Mouse (Mus musculus) kidney, embryonic 16.5 days (tissue): Measurements from ENCODE around the gene Akr1b3. TPM values are rescaled to one million over a fixed set of nuclear protein-coding genes. Genes with fewer than 3 reads are reported as not detected.

Source experiments
- ATAC-seq: fragments of 200-750 bp; cut with Nextera tagmentation; 2 replicates; pipeline ENCODE4 v1.8.0; 2017; ENCODE audit warnings: moderate TSS enrichment; ENCODE audit not compliant: low FRiP score, low TSS enrichment
- H3K27ac ChIP-seq: fragments of 300-500 bp; sonication (generic); 2 replicates; pipeline ENCODE4 v1.5.1; 2014; ENCODE audit warnings: low read length
- H3K27me3 ChIP-seq: fragments of 300-500 bp; sonication (generic); 2 replicates; pipeline ENCODE4 v1.6.1; 2014; ENCODE audit warnings: low read length, control low read depth, mixed read lengths; ENCODE audit not compliant: insufficient read depth
- H3K36me3 ChIP-seq: fragments of 300-500 bp; sonication (generic); 2 replicates; pipeline ENCODE4 v1.6.1; 2014; ENCODE audit warnings: low read length, control low read depth, mixed read lengths; ENCODE audit not compliant: insufficient read depth
- H3K4me1 ChIP-seq: fragments of 300-500 bp; sonication (generic); 2 replicates; pipeline ENCODE4 v1.6.1; 2014; ENCODE audit warnings: low read length, control low read depth, mixed read lengths; ENCODE audit not compliant: insufficient read depth
- H3K4me2 ChIP-seq: fragments of 300-500 bp; sonication (generic); replicated peaks from 2 replicates; pipeline ENCODE4 v1.6.1; 2014; ENCODE audit warnings: low read depth, low read length
- H3K4me3 ChIP-seq: fragments of 300-500 bp; sonication (generic); 2 replicates; pipeline ENCODE4 v1.5.1; 2014; ENCODE audit warnings: mild to moderate bottlenecking, low read length
- H3K9ac ChIP-seq: fragments of 300-500 bp; sonication (generic); replicated peaks from 2 replicates; pipeline ENCODE4 v1.6.1; 2014; ENCODE audit warnings: low read length
- H3K9me3 ChIP-seq: fragments of 300-500 bp; sonication (generic); 2 replicates; pipeline ENCODE4 v1.6.1; 2016; ENCODE audit warnings: low read length, control low read depth
- WGBS: fragments of 180-500 bp; shearing (Covaris S2); extraction: QIAGEN DNeasy Blood & Tissue Kit; methylation state at CpG from one replicate; pipeline ENCODE4 v1.1.7; 2014; 5-methylcytosine and 5-hydroxymethylcytosine counted together
- polyA plus RNA-seq: library from polyadenylated mRNA; unstranded; fragments of >200 nt; fragmentation: Nextera tagmentation; extraction: Ambion mirVana; gene quantifications from 2 replicates; pipeline ENCODE4 v1.2.1, GENCODE M21; 2015

Gene Akr1b3
- polyA plus RNA-seq, 1 experiment from 2014 or later = 200 TPM

- no peaks in the 10 kb centered on the region for H3K9me3 ChIP-seq
- no peak overlapping the region for H3K4me3 ChIP-seq
- 25% methylated on average over 9 of the region's 9 CpGs for WGBS
- ATAC-seq = no peak
- no peaks in the 10 kb centered on the region for H3K36me3 ChIP-seq
- H3K27ac ChIP-seq = no peak overlapping the region
- H3K4me2 ChIP-seq = no peak overlapping the region
- H3K27me3 ChIP-seq = no peaks in the 10 kb centered on the region
- no peaks in the 10 kb centered on the region for H3K4me1 ChIP-seq
- H3K9ac ChIP-seq = no peak overlapping the region
These were observed 39.6 kb downstream of the Akr1b3 start for GRCm38 (mm10) chr6:34277665-34278064.

GRCm38 (mm10) chr6:34274346-34274745, 42.9 kb downstream of the Akr1b3 start:
- H3K4me1 ChIP-seq = no peaks in the 10 kb centered on the region
- H3K4me3 ChIP-seq = no peak overlapping the region
- 96% methylated on average over 2 of the region's 2 CpGs for WGBS
- no peaks in the 10 kb centered on the region for H3K9me3 ChIP-seq
- H3K36me3 ChIP-seq = no peaks in the 10 kb centered on the region
- H3K27me3 ChIP-seq = no peaks in the 10 kb centered on the region
- H3K27ac ChIP-seq = no peak overlapping the region
- no peak overlapping the region for H3K4me2 ChIP-seq
- no peak overlapping the region for H3K9ac ChIP-seq
- no peak for ATAC-seq

- 70% methylated on average over 2 of the region's 2 CpGs for WGBS
- Histone ChIP-seq H3K4me3 (no peak overlapping the region), H3K4me1 (no peaks in the 10 kb centered on the region), H3K9ac (no peak overlapping the region), H3K27me3 (no peaks in the 10 kb centered on the region), H3K36me3 (no peaks in the 10 kb centered on the region), H3K27ac (no peak overlapping the region), H3K4me2 (no peak overlapping the region), H3K9me3 (no peaks in the 10 kb centered on the region)
- no peak for ATAC-seq
These were observed 44.2 kb downstream of the Akr1b3 start for GRCm38 (mm10) chr6:34273073-34273472.

- Histone ChIP-seq H3K27ac (no peak overlapping the region), H3K4me1 (no peaks in the 10 kb centered on the region), H3K9me3 (no peaks in the 10 kb centered on the region), H3K9ac (no peak overlapping the region), H3K27me3 (no peaks in the 10 kb centered on the region), H3K36me3 (no peaks in the 10 kb centered on the region), H3K4me3 (no peak overlapping the region), H3K4me2 (no peak overlapping the region)
- ATAC-seq = no peak
- 85% methylated on average over 5 of the region's 5 CpGs for WGBS
These were observed 44.8 kb downstream of the Akr1b3 start for GRCm38 (mm10) chr6:34272462-34272861.

- Histone ChIP-seq H3K9me3 (no peaks in the 10 kb centered on the region), H3K9ac (no peak overlapping the region), H3K27ac (no peak overlapping the region), H3K4me2 (no peak overlapping the region), H3K36me3 (no peaks in the 10 kb centered on the region), H3K27me3 (no peaks in the 10 kb centered on the region), H3K4me3 (no peak overlapping the region), H3K4me1 (no peaks in the 10 kb centered on the region)
- no peak for ATAC-seq
- WGBS = 81% methylated on average over 6 of the region's 6 CpGs
These were observed 46.6 kb downstream of the Akr1b3 start for GRCm38 (mm10) chr6:34270717-34271116.

GRCm38 (mm10) chr6:34258546-34258945, 58.7 kb downstream of the Akr1b3 start:
- H3K36me3 ChIP-seq = no peaks in the 10 kb centered on the region
- no peak for ATAC-seq
- peaks cover 3% of the 10 kb centered on the region; the same call in 1 of the 2 replicates for H3K9me3 ChIP-seq
- H3K4me1 ChIP-seq = no peaks in the 10 kb centered on the region
- no peak overlapping the region for H3K4me3 ChIP-seq
- no peak overlapping the region for H3K9ac ChIP-seq
- WGBS = 66% methylated on average over 5 of the region's 5 CpGs
- H3K27me3 ChIP-seq = no peaks in the 10 kb centered on the region
- H3K27ac ChIP-seq = no peak overlapping the region
- H3K4me2 ChIP-seq = no peak overlapping the region

Other genes starting within 250 kb of the Akr1b3 start
- 81.6 and 86.0 TPM in 2 replicates for gene Slc35b4, start 140.4 kb downstream of the Akr1b3 start, polyA plus RNA-seq
- gene Akr1b8, start 36.6 kb upstream of the Akr1b3 start, polyA plus RNA-seq = 12.6 and 12.7 TPM in 2 replicates
- 32.5 and 35.8 TPM in 2 replicates for gene Akr1b10, start 66.7 kb upstream of the Akr1b3 start, polyA plus RNA-seq
- gene Akr1b7, start 94.9 kb upstream of the Akr1b3 start, polyA plus RNA-seq = 87.6 and 135 TPM in 2 replicates
- 50.8 and 58.4 TPM in 2 replicates for gene Bpgm, start 158.7 kb upstream of the Akr1b3 start, polyA plus RNA-seq